Mouse (Mus musculus) limb, embryonic 14.5 days (tissue): ENCODE measurements around the gene Dnase1l1. TPM values are rescaled to one million over a fixed set of nuclear protein-coding genes. Genes with fewer than 3 reads are reported as not detected.

Experiments
- ATAC-seq: fragments of 200-750 bp; cut with Nextera tagmentation; 2 replicates; pipeline ENCODE4 v1.8.0; 2017; ENCODE audit warnings: low read depth, moderate number of reproducible peaks, moderate TSS enrichment; ENCODE audit not compliant: low FRiP score
- DNase-seq: peaks from one replicate; pipeline ENCODE4 v3.0.0-alpha.2; 2015; ENCODE audit warnings: low spot score
- H3K27ac ChIP-seq: fragments of 300-500 bp; sonication (generic); replicated peaks from 2 replicates; pipeline ENCODE4 v1.5.1; 2014; ENCODE audit warnings: low read depth, mild to moderate bottlenecking, low read length, moderate library complexity, mixed read lengths
- H3K27me3 ChIP-seq: fragments of 300-500 bp; sonication (generic); 2 replicates; pipeline ENCODE4 v1.6.1; 2014; ENCODE audit warnings: low read length, mixed read lengths; ENCODE audit not compliant: control insufficient read depth, insufficient read depth
- H3K36me3 ChIP-seq: fragments of 300-500 bp; sonication (generic); 2 replicates; pipeline ENCODE4 v1.6.1; 2014; ENCODE audit warnings: mild to moderate bottlenecking, low read length, moderate library complexity, mixed read lengths; ENCODE audit not compliant: control insufficient read depth, insufficient read depth
- H3K4me1 ChIP-seq: fragments of 300-500 bp; sonication (generic); 2 replicates; pipeline ENCODE4 v1.6.1; 2014; ENCODE audit warnings: antibody characterized with exemption, low read length, mixed read lengths; ENCODE audit not compliant: control insufficient read depth, insufficient read depth
- H3K4me2 ChIP-seq: fragments of 300-500 bp; sonication (generic); replicated peaks from 2 replicates; pipeline ENCODE4 v1.6.1; 2014; ENCODE audit warnings: low read depth, mild to moderate bottlenecking, low read length, moderate library complexity; ENCODE audit not compliant: severe bottlenecking
- H3K4me3 ChIP-seq: fragments of 300-500 bp; sonication (generic); replicated peaks from 2 replicates; pipeline ENCODE4 v1.5.1; 2014; ENCODE audit warnings: low read length
- H3K9ac ChIP-seq: fragments of 300-500 bp; sonication (generic); 2 replicates; pipeline ENCODE4 v1.6.1; 2014; ENCODE audit warnings: mild to moderate bottlenecking, low read depth, low read length, moderate library complexity; ENCODE audit not compliant: severe bottlenecking
- H3K9me3 ChIP-seq: fragments of 300-500 bp; sonication (generic); 2 replicates; pipeline ENCODE4 v1.6.1; 2016; ENCODE audit warnings: low read length; ENCODE audit not compliant: control insufficient read depth
- POLR2A ChIP-seq: fragments of 200-500 bp; IDR thresholded peaks from 2 replicates; pipeline ENCODE4 v1.8.0; 2012; ENCODE audit warnings: inconsistent platforms, mild to moderate bottlenecking, moderate library complexity, borderline replicate concordance; ENCODE audit not compliant: insufficient read depth, insufficient read length; ENCODE audit errors: extremely low read depth
- WGBS: fragments of 180-500 bp; shearing (Covaris S2); extraction: QIAGEN DNeasy Blood & Tissue Kit; methylation state at CpG from one replicate; pipeline ENCODE4 v1.1.7; 2014; 5-methylcytosine and 5-hydroxymethylcytosine counted together
- polyA plus RNA-seq, 2 experiments: library from polyadenylated mRNA; depleted of rRNA in 1 of 2; stranded (reverse) in 1 of 2; unstranded in 1 of 2; fragments of >200 nt; fragmentation: Nextera tagmentation in 1 of 2; extraction: Ambion mirVana in 1 of 2; gene quantifications; 2 replicates each; pipeline versions ENCODE4 v1.2.1 to v1.2.3; 2012 to 2014

The Dnase1l1 gene
- polyA plus RNA-seq, 2 experiments: 12.8 to 24.3 TPM

DNA sequence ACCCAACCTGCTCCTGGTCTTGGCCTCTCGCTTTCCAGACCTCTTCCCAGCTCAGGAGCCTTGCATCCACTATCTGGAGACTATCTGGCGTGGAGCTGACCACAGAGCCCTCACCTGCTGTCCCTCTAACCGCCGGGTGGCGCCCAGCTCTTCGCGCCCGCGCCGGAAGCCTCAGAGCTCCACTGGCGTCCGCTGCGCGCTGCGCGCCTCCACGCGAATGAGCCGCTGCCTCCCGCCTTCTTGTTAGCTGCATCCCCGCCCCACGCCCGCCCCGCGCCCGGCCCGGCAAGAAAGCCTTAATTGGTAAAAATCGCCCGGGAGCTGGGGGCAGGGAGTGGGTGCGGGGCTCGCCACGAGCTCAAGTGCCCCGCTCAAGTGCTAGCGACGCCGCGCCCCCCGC is 32.5 kb downstream of the Dnase1l1 start, which contains the start of gene Flna:
Flna (minus strand) TSS at position 206 of the 400 bp plus-strand sequence.
- Histone ChIP-seq H3K9ac (peak within 1 kb of the TSS; percentile 54), H3K9me3 (no peaks in the 10 kb centered on the region), H3K36me3 (no peaks in the 10 kb centered on the region), H3K4me3 (peak within 1 kb of the TSS; percentile 38), H3K4me1 (no peaks in the 10 kb centered on the region), H3K27me3 (no peaks in the 10 kb centered on the region), H3K27ac (peak within 1 kb of the TSS; percentile 67), H3K4me2 (peak within 1 kb of the TSS; percentile 54)
- DNase-seq (peak; percentile 41), ATAC-seq (no peak)
- WGBS: 39% methylated on average over 36 of the region's 38 CpGs
- TF ChIP-seq POLR2A: no peak

DNA sequence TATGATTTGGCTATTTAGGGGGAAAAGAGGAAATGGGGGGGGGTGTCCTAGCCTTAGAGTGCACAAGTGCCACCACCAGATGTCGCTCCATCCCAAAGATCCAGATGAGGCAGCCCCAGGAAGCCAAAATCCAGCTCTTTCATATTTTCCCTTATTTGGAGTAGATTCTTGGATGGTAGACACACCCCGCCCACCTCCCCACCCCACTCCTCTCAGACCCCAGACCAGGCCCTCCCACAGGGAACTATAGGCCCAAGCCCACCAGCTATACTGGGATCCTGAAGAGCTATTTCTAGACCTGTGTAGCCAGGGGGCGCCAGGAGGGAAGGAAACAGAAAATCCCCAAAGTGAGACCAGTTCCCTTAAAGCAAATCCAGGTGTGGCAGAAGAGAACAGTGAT is 33.5 kb downstream of the Dnase1l1 start:
- Histone ChIP-seq H3K4me1 (no peaks in the 10 kb centered on the region), H3K27me3 (no peaks in the 10 kb centered on the region), H3K4me3 (peak overlapping the region; percentile 38), H3K27ac (peak overlapping the region; percentile 67), H3K4me2 (peak overlapping the region; percentile 54), H3K36me3 (peaks cover 3% of the 10 kb centered on the region; the same call in 1 of the 2 replicates), H3K9ac (no peak overlapping the region), H3K9me3 (no peaks in the 10 kb centered on the region)
- TF ChIP-seq POLR2A: no peak
- 18% methylated on average over 3 of the region's 3 CpGs for WGBS
- DNase-seq (peak; percentile 81), ATAC-seq (peak; percentile 28; the same call in 1 of the 2 replicates)

GRCm38 (mm10) chrX:74246693-74247092 is 35.4 kb downstream of the Dnase1l1 start:
- ATAC-seq (peak; percentile 16), DNase-seq (no peak)
- Histone ChIP-seq H3K4me3 (peak overlapping the region; percentile 55), H3K9ac (peak overlapping the region; percentile 43; the same call in 1 of the 2 replicates), H3K9me3 (no peaks in the 10 kb centered on the region), H3K27ac (peak overlapping the region; percentile 83), H3K27me3 (no peaks in the 10 kb centered on the region), H3K36me3 (peaks cover 19% of the 10 kb centered on the region), H3K4me1 (no peaks in the 10 kb centered on the region), H3K4me2 (peak overlapping the region; percentile 52)
- TF ChIP-seq POLR2A: no peak
- 15% methylated on average over 15 of the region's 15 CpGs for WGBS

DNA sequence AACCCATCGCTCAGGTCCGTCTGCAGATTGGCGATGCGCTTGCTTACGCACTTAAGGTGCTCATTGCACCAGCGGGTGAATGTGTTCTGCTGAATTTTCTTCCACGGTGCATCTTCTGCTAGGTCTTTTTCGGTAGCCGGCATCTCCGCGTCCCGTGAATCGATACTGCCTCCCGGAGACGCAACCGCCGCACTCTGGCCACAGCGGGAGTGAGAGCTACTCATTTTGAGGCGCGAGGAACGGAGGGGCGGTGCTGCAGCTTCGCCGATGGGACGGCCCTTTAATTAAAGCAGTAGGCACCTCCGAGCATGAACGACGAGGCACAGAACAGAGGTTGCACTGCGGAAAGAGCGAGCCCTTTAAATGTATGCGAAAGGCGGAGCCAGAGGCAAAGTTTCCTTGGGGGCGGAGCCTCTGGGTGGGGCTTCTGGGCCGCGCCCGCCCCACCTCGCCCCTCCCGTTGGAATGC is 35.9 kb downstream of the Dnase1l1 start:
- Histone ChIP-seq H3K4me1 (no peaks in the 10 kb centered on the region), H3K9me3 (no peaks in the 10 kb centered on the region), H3K27ac (peak overlapping the region; percentile 92), H3K4me3 (peak overlapping the region; percentile 55), H3K9ac (peak overlapping the region; percentile 82), H3K36me3 (peaks cover 24% of the 10 kb centered on the region), H3K4me2 (peak overlapping the region; percentile 60; the same call in 1 of the 2 replicates), H3K27me3 (no peaks in the 10 kb centered on the region)
- peak; percentile 95 for DNase-seq
- peak; percentile 89 for ATAC-seq
- 20% methylated on average over 29 of the region's 38 CpGs for WGBS
- peak; percentile 99; the same call in 1 of the 2 replicates for TF ChIP-seq POLR2A

GRCm38 (mm10) chrX:74245687-74246086 is 36.5 kb downstream of the Dnase1l1 start:
- 29% methylated on average over 14 of the region's 21 CpGs for WGBS
- Histone ChIP-seq H3K36me3 (peaks cover 29% of the 10 kb centered on the region), H3K9ac (peak overlapping the region; percentile 82), H3K9me3 (no peaks in the 10 kb centered on the region), H3K27me3 (no peaks in the 10 kb centered on the region), H3K4me3 (peak overlapping the region; percentile 55), H3K27ac (peak overlapping the region; percentile 92), H3K4me2 (peak overlapping the region; percentile 60), H3K4me1 (no peaks in the 10 kb centered on the region)
- ATAC-seq: peak; percentile 47
- TF ChIP-seq POLR2A: no peak
- DNase-seq: peak; percentile 77
